Mouse (Mus musculus) forebrain, embryonic 15.5 days (tissue): ENCODE data around the gene Uhrf1. TPM values are rescaled to one million over a fixed set of nuclear protein-coding genes. Genes with fewer than 3 reads are reported as not detected.
A peak's percentile ranks its signal among the peaks of the same experiment; 100 is the strongest.

Experiments used
- ATAC-seq: fragments of 200-750 bp; cut with Nextera tagmentation; replicated peaks from 2 replicates; pipeline ENCODE4 v1.8.0; 2017; ENCODE audit warnings: mild to moderate bottlenecking, moderate TSS enrichment, moderate library complexity
- H3K27ac ChIP-seq: fragments of 300-500 bp; sonication (generic); replicated peaks from 2 replicates; pipeline ENCODE4 v1.5.1; 2015; ENCODE audit warnings: mild to moderate bottlenecking, inconsistent platforms
- H3K27me3 ChIP-seq: fragments of 300-500 bp; sonication (generic); 2 replicates; pipeline ENCODE4 v1.6.1; 2015; ENCODE audit warnings: inconsistent platforms
- H3K36me3 ChIP-seq: fragments of 300-500 bp; sonication (generic); 2 replicates; pipeline ENCODE4 v1.6.1; 2015; ENCODE audit warnings: mild to moderate bottlenecking, inconsistent platforms
- H3K4me1 ChIP-seq: fragments of 300-500 bp; sonication (generic); 2 replicates; pipeline ENCODE4 v1.6.1; 2015; ENCODE audit warnings: inconsistent platforms
- H3K4me2 ChIP-seq: fragments of 300-500 bp; sonication (generic); replicated peaks from 2 replicates; pipeline ENCODE4 v1.6.1; 2015; ENCODE audit warnings: mild to moderate bottlenecking, inconsistent platforms
- H3K4me3 ChIP-seq: fragments of 300-500 bp; sonication (generic); 2 replicates; pipeline ENCODE4 v1.5.1; 2015; ENCODE audit warnings: mild to moderate bottlenecking, inconsistent platforms
- H3K9ac ChIP-seq: fragments of 300-500 bp; sonication (generic); replicated peaks from 2 replicates; pipeline ENCODE4 v1.6.1; 2015; ENCODE audit warnings: mild to moderate bottlenecking, inconsistent platforms
- H3K9me3 ChIP-seq: fragments of 300-500 bp; sonication (generic); 2 replicates; pipeline ENCODE4 v1.6.1; 2016; ENCODE audit warnings: inconsistent platforms
- WGBS: fragments of 180-500 bp; shearing (Covaris S2); methylation state at CpG from one replicate; pipeline ENCODE4 v1.1.7; 2015; ENCODE audit warnings: mixed read lengths; 5-methylcytosine and 5-hydroxymethylcytosine counted together
- polyA plus RNA-seq: library from polyadenylated mRNA; unstranded; fragments of >200 nt; fragmentation: Nextera tagmentation; extraction: Ambion mirVana; gene quantifications from 2 replicates; pipeline ENCODE4 v1.2.1, GENCODE M21; 2015

Gene Uhrf1
- polyA plus RNA-seq, 1 experiment from 2014 or later = 55.6 TPM

DNA sequence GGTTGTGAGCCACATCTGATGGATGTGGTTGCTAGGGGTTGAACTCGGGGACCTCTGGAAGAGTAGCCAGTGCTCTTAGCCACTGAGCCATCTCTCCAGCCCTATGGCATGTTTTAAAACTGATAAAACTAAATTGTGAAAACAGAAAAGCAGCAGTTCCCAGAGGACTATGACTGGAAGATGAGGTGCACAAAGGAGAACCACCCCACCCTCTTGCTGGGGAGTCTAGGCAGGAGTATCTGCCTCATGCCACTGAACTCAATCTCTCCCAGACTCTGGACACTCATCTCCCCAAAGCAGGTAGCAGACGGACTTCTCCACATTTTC lies 25.6 kb upstream of the Uhrf1 start:
- ATAC-seq = 0 out of 2 replicates have a peak, but pooled peaks have one; percentile 15
- Histone ChIP-seq H3K36me3 (no peaks in the 10 kb centered on the region), H3K9ac (no peak overlapping the region), H3K27ac (no peak overlapping the region), H3K4me2 (no peak overlapping the region), H3K9me3 (no peaks in the 10 kb centered on the region), H3K27me3 (no peaks in the 10 kb centered on the region), H3K4me3 (no peak overlapping the region), H3K4me1 (peaks cover 14% of the 10 kb centered on the region)
- WGBS = 42% methylated on average over 2 of the region's 2 CpGs

DNA sequence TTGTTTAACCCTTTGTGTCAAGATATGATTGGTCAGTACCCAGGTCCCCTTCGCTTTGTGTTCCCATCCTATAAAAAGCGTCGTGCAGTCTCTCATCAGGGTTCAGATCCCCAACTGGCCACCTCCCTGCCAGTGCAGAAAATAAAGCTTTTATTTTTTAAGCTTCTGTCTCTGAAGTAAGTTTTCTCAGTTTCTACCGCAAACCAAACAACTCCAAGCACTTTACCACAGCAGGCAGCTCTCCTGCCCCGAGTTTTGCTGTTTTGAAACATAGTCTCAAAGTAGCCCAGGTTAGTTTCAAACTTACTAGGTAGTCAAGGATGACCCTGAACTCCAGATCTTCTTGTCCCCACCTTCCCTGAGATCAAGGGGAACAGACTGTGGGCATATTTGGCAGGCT lies 24.8 kb upstream of the Uhrf1 start:
- Histone ChIP-seq H3K9ac (no peak overlapping the region), H3K4me1 (peaks cover 14% of the 10 kb centered on the region), H3K4me2 (no peak overlapping the region), H3K4me3 (no peak overlapping the region), H3K36me3 (no peaks in the 10 kb centered on the region), H3K27ac (no peak overlapping the region), H3K9me3 (no peaks in the 10 kb centered on the region), H3K27me3 (no peaks in the 10 kb centered on the region)
- ATAC-seq = no peak
- 90% methylated on average over 5 of the region's 5 CpGs for WGBS

DNA sequence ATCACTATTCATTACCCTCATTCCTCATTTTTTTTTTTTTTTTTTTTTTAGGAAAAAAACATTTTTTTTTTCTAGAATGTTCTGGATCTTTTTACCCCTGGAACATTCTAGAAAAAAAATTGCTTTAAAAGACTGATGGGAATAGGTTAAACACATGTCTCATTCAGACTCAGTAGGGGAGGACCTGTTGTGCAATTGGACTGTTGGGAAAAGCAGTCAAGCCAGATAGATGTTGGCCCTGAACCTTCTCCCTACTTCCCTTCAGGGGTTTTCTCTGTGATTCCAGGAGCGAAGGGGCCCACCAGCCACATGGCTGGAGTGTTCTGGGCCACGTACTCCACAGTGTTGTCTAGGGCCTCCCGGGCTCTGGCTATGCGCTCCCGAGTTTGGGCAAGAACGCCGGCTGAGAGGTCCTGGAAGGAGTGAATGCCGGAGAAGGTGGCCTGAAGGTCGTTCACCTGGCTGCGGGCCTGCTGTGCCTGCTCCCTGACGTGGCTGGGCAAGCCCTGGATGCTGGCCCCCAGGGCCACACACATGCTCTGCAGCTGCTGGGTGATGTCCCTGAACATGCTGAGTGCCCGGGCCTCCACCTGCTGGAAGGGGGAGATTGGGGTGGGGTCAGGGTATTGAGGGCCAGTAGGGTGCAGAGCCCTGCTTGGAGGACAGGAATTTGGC lies 23.5 kb upstream of the Uhrf1 start:
- ATAC-seq = no peak
- no peak overlapping the region for H3K27ac ChIP-seq
- no peak overlapping the region for H3K4me3 ChIP-seq
- H3K36me3 ChIP-seq = no peaks in the 10 kb centered on the region
- H3K27me3 ChIP-seq = no peaks in the 10 kb centered on the region
- no peak overlapping the region for H3K9ac ChIP-seq
- no peaks in the 10 kb centered on the region for H3K9me3 ChIP-seq
- no peak overlapping the region for H3K4me2 ChIP-seq
- WGBS = 92% methylated on average over 12 of the region's 12 CpGs
- peaks cover 14% of the 10 kb centered on the region for H3K4me1 ChIP-seq

DNA sequence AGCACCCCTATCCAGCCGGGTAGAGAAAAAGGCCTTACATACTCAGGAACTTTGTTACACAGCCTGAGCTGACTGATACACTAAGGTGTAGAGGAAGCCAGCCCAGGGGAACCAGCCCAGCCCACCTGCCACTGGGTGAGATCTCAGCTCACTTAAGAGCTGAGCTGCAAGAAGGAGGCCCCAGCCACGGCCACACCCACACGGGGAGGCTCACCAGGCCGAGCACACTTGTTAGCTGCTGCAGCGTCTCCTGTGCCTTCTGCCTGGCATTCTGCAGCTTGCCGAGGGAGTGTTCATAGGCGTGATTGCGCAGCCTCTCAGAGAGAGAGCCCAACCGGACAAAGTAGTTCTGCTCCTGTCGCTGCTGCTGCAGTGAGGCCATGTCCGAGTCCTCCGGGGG lies 21.9 kb upstream of the Uhrf1 start:
- H3K27ac ChIP-seq = no peak overlapping the region
- 92% methylated on average over 12 of the region's 12 CpGs for WGBS
- no peak overlapping the region for H3K9ac ChIP-seq
- no peaks in the 10 kb centered on the region for H3K36me3 ChIP-seq
- no peak overlapping the region for H3K4me2 ChIP-seq
- peaks cover 11% of the 10 kb centered on the region for H3K4me1 ChIP-seq
- H3K9me3 ChIP-seq = no peaks in the 10 kb centered on the region
- no peak overlapping the region for H3K4me3 ChIP-seq
- no peaks in the 10 kb centered on the region for H3K27me3 ChIP-seq
- ATAC-seq = no peak

DNA sequence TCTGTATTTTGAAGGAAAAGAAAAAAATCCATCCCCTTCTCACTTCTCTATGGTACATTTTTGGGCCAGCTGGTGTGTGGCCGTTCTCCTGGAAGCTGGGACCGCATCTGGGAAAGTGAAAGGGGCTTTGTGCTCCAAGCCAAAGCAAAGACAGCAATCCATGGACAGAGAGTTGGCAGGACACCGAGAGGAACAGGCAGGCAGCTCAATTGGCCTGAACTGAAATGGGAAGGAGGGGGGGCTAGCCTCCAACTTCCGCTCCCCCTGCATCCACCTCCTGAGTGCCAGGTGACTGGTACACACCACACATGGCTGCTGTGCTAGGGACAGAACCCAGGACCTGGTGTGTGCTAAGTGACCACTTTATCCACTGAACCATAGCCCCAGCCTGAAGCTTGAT lies 20.3 kb upstream of the Uhrf1 start:
- WGBS = 72% methylated on average over 4 of the region's 4 CpGs
- no peak overlapping the region for H3K4me3 ChIP-seq
- H3K4me1 ChIP-seq = 0 out of 2 replicates have a peak, but pooled peaks cover under 1% of the 10 kb centered on the region
- ATAC-seq = no peak
- H3K36me3 ChIP-seq = no peaks in the 10 kb centered on the region
- H3K27me3 ChIP-seq = no peaks in the 10 kb centered on the region
- no peaks in the 10 kb centered on the region for H3K9me3 ChIP-seq
- H3K9ac ChIP-seq = no peak overlapping the region
- H3K27ac ChIP-seq = no peak overlapping the region
- no peak overlapping the region for H3K4me2 ChIP-seq

DNA sequence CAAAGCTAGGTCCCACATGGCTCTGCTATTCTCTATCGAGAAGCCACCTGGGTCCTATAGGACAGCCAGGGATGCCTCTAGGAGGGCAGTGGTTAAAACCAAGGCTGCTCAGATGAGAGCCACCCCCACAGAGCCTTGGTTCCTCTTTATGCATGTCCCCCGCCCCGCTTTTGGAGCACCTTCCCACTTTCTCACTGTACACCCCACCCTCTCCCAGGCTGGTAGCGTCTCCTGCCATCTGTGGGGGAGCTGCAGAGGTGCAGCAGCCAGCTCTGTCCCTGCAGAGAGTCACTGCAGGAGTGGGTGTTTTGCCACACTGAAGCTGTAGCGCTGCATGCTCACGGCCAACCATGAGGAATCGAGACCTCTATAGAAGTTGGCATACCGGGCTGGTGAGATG lies 19.8 kb upstream of the Uhrf1 start:
- no peak for ATAC-seq
- 93% methylated on average over 8 of the region's 8 CpGs for WGBS

DNA sequence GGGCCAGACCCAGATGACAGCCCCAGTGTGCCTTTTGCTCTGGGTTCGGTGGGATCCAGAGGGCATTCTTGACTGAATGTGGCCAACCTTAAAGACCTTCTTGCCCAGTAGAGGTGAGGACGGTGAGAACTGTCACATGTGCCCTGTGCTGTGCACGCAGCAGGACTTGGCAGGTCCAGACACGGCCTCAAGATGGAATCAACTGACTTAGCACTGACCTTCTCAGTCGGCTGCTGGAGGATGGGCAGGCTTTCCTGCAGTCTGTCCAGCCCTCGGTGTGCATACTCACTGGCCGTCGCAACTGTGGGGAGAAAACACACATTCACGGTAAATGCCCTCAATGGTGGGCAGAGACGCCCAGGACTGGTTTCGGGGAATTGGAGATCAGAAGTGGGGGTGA lies 17.1 kb upstream of the Uhrf1 start:
- Histone ChIP-seq H3K9ac (no peak overlapping the region), H3K27ac (no peak overlapping the region), H3K36me3 (no peaks in the 10 kb centered on the region), H3K4me1 (peaks cover 21% of the 10 kb centered on the region), H3K9me3 (no peaks in the 10 kb centered on the region), H3K27me3 (no peaks in the 10 kb centered on the region), H3K4me3 (no peak overlapping the region), H3K4me2 (no peak overlapping the region)
- no peak for ATAC-seq
- 94% methylated on average over 11 of the region's 11 CpGs for WGBS

More for the DNA sequence above, 19.8 kb upstream of the Uhrf1 start:
- Histone ChIP-seq H3K36me3 (no peaks in the 10 kb centered on the region), H3K4me2 (no peak overlapping the region), H3K27me3 (no peaks in the 10 kb centered on the region), H3K4me3 (no peak overlapping the region), H3K9ac (no peak overlapping the region), H3K27ac (no peak overlapping the region), H3K4me1 (0 out of 2 replicates have a peak, but pooled peaks cover 3% of the 10 kb centered on the region), H3K9me3 (no peaks in the 10 kb centered on the region)

DNA sequence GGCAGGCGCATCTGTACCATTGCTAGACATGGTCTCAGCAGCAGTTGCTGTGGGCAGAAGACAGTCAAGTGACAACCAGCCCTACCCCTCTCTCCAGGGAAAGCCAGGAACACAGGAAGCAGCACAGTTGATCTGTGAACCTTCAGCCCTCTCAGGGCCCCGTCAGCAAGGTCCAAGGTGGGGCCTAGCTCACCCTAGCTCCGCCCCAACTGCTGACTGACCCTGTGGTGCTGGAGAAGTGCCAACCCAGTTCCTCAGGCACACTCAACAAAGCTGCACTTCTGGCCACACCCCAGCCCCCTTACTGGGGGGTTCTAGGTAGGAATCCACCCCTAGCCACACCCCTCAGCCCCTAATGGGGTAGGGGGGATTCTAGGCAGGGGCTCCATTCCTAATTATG lies 15.3 kb upstream of the Uhrf1 start:
- H3K4me2 ChIP-seq = no peak overlapping the region
- H3K27ac ChIP-seq = no peak overlapping the region
- no peaks in the 10 kb centered on the region for H3K27me3 ChIP-seq
- 72% methylated on average over 3 of the region's 3 CpGs for WGBS
- peaks cover 27% of the 10 kb centered on the region for H3K4me1 ChIP-seq
- no peak overlapping the region for H3K4me3 ChIP-seq
- H3K36me3 ChIP-seq = no peaks in the 10 kb centered on the region
- H3K9me3 ChIP-seq = no peaks in the 10 kb centered on the region
- H3K9ac ChIP-seq = no peak overlapping the region
- ATAC-seq = no peak

DNA sequence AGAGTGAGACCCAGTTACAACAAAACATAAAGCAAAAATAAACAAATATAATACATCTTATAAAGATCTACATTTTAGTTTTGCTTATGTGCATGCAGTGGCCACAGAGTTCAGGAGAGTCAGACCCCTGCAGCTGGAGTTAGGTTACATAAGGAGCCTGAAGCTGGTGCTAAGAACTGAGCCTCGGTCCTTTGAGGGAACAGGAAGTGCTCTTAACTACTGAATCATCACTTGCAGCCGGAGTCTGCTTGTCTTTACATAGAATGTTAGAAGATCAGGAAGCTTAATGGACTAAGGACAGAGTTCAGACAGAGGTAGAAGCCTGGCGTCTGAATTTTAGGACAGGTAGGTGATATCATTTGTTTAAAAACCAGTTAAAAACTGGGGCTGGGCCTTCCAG lies 14.3 kb upstream of the Uhrf1 start:
- H3K4me2 ChIP-seq = peak overlapping the region; percentile 42; the same call in 1 of the 2 replicates
- 49% methylated on average over 3 of the region's 3 CpGs for WGBS
- no peaks in the 10 kb centered on the region for H3K27me3 ChIP-seq
- H3K9ac ChIP-seq = no peak overlapping the region
- H3K36me3 ChIP-seq = no peaks in the 10 kb centered on the region
- 0 out of 2 replicates have a peak overlapping the region, but pooled peaks have one; percentile 23 for H3K27ac ChIP-seq
- H3K4me1 ChIP-seq = peaks cover 27% of the 10 kb centered on the region
- no peak for ATAC-seq
- no peaks in the 10 kb centered on the region for H3K9me3 ChIP-seq
- no peak overlapping the region for H3K4me3 ChIP-seq

DNA sequence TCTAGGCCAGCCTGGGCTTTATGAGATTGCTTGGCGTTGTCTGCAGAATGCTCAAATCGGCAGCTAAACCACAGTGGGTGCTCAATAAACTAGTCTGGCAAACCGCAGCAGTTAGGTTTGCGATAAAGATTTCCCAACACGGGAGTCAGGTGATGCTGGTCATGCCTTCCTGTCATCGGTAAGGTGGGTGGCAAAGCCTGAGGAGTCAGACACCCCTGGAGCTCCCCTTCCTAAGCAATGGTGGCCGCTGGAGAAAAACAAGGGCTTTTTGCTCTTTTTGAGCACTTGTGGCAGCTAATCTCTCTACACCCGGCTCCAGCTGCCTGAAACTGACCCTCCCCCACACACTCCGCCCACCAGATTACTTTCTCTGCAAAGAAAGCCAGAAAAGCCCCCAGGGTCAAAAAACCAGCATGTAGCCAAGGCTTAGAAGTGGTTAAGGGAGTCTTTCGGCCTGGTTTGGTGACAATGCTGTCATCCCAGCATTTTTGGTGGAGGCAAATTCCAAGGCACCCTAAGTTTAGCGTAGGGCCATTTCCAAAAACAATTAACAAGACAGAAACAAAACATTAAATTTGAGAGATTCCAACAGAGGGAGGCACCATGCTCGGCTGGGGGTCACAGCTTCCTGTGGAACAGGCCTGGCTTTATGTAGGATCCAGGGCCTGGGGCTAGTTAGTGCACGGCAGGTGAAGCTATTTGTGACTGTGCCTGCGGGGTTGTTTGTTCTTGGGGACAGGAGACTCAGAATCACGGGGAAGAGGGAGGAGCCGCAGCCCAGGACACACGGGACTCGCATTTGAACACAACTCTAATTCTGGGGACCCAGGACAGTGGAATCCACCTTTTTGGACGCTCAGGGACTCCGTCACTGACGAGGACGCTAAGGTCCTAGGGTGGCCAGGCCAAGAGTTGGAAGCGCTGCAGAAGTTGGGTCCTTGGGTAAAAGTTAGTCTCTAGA lies 13.5 kb upstream of the Uhrf1 start:
- Histone ChIP-seq H3K27me3 (no peaks in the 10 kb centered on the region), H3K4me2 (peak overlapping the region; percentile 42), H3K9me3 (no peaks in the 10 kb centered on the region), H3K4me3 (peak overlapping the region; percentile 35), H3K9ac (no peak overlapping the region), H3K27ac (0 out of 2 replicates have a peak overlapping the region, but pooled peaks have one; percentile 23), H3K4me1 (peaks cover 27% of the 10 kb centered on the region), H3K36me3 (no peaks in the 10 kb centered on the region)
- no peak for ATAC-seq
- WGBS = 2% methylated on average over 23 of the region's 23 CpGs

DNA sequence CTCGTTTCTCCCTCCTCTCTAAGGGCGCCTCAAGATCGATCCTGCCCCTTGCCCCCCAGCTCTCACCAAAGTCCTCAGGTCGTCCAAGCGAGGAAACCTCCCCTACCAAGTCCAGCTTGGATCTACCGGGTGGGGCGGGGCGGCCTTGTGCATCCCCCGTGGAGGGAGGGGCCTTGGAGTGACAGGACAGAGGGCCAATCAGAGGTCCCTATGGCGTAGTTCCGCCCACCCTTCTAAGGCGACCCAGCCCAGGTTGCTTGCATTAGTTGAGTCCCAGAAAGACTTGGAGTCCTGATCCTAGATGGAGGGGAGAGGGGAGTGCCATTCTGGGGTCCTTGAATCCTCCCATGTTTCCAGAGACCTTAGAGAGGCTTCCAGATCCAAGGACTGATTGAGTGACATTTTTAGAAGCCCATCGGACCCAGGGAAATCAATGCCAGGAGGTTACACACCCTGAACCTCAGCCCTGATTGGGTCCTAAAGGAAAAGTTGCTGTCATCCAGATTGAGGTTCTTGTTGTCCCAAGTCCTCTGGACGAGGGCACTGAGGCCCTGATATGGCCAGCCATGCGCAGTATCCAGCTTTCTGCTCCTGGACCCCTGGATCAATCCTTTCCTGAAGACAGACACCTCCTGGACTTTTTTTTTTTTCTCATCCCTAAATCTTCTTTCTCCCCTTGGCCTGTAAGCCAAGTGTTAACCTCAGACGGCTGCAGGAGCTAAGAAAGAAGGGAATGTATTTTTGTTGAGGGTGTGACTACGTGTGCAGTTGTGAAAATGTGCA lies 12.5 kb upstream of the Uhrf1 start:
- WGBS = 5% methylated on average over 17 of the region's 17 CpGs
- Histone ChIP-seq H3K27ac (peak overlapping the region; percentile 71), H3K4me2 (peak overlapping the region; percentile 42), H3K9me3 (no peaks in the 10 kb centered on the region), H3K4me3 (peak overlapping the region; percentile 35), H3K9ac (0 out of 2 replicates have a peak overlapping the region, but pooled peaks have one; percentile 50), H3K27me3 (no peaks in the 10 kb centered on the region), H3K4me1 (peaks cover 27% of the 10 kb centered on the region), H3K36me3 (no peaks in the 10 kb centered on the region)
- ATAC-seq = peak; percentile 68

DNA sequence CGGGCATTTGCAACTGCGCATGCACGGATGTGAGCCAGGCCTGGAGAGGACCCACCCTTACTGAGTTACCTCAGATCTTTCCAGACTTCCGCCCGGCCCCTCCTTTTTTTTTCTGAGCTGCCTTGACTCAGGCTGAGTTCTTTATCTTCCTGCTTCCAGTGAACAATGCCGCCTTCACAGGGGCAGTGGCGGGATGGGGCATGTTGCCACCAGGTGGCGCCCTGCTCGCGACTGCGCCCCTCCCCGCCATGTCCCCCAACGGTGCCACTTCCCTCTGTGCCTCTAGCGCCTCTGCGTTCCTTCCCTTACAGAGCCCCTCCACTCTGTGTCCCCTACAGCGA lies 12.0 kb upstream of the Uhrf1 start:
- H3K27me3 ChIP-seq = no peaks in the 10 kb centered on the region
- H3K4me3 ChIP-seq = peak overlapping the region; percentile 35
- under 1% methylated on average over 16 of the region's 16 CpGs for WGBS
- peak overlapping the region; percentile 71 for H3K27ac ChIP-seq
- H3K36me3 ChIP-seq = no peaks in the 10 kb centered on the region
- H3K9me3 ChIP-seq = no peaks in the 10 kb centered on the region
- peak; percentile 83 for ATAC-seq
- H3K4me1 ChIP-seq = peaks cover 27% of the 10 kb centered on the region
- peak overlapping the region; percentile 50 for H3K9ac ChIP-seq
- H3K4me2 ChIP-seq = peak overlapping the region; percentile 42
